Mouse (Mus musculus): Measurements from ENCODE around the gene Kcnj3. TPM values are rescaled to one million over a fixed set of nuclear protein-coding genes. Genes with fewer than 3 reads are reported as not detected.

The Kcnj3 gene
- polyA plus RNA-seq (2015; fragmentation: Nextera tagmentation; extraction: Ambion mirVana), result 0.18 and 0.58 TPM in 2 replicates

GRCm38 (mm10) chr2:55435721-55436260 lies at the start of gene Kcnj3:
Kcnj3 (plus strand) TSS chr2:55435970.

All from adrenal gland, postnatal 0 days (tissue).